Mouse (Mus musculus) heart, adult 11 months (tissue): ENCODE measurements around the gene Nectin4.

Experiments used
- DNase-seq: peaks from one replicate; pipeline ENCODE4 v3.0.0; 2022

Nectin4 gene

DNA sequence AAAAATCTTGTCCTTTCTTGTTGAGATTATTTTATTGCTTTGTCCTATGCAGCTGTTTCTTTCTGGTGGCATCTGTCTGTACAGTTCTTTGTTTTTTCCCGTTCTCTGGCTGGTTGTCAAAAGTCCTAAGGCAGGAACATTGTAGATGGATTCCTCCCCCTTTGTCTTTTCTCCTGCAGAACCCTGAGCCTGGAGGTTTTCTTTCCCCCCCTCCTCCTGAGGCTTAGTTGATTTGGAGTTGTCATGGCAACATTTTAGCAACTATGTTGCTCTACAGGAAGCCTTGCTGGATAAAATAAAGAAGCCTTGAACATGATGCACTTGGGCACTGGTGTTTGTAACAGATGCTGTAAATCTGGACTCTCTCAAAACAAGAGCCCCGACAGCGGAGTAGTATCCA, 42.5 kb downstream of the Nectin4 start:
- no peak for DNase-seq

DNA sequence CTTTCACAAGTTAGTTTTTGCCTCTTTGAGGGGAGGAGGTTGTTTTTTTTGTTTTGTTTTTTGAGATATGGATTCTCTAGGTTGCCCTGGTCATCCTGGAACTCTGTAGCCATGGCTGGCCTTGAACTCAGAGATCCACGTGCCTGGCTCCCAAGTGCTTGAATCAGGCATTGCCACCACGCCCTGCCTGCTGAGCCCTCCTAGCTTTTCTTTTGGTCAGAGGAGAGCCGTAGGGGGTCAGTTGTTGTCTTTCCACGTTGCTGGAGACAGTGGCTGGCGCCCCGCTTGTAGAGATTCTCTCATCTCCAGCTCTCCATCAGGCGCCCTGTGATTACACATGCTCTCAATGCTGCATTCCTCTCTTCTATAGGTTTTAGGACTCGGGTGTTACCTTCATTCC, 43.7 kb downstream of the Nectin4 start:
- no peak for DNase-seq

DNA sequence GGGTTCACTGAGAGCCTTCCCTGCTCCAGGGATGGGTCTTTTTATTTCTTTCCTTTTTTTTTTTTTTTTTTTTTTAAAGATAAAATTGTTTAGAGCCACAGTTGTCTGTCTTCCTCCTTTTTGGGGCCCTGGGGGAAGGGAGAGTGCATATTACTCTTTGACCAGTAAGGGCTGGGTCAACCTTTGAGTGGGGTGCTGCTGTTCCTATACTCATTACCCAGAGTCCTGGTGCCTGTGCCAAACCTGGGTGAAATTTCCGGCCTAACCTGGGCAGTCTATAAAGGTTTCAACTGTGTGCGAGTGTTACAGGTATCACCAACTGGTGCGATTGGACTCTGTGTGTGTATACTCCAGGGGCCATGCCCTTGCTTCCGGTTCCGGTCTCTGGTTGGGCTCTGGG, 48.8 kb downstream of the Nectin4 start, which contains the start of gene Tstd1:
Tstd1 (plus strand) TSS at position 213 of the 400 bp plus-strand sequence.
- DNase-seq = no peak

DNA sequence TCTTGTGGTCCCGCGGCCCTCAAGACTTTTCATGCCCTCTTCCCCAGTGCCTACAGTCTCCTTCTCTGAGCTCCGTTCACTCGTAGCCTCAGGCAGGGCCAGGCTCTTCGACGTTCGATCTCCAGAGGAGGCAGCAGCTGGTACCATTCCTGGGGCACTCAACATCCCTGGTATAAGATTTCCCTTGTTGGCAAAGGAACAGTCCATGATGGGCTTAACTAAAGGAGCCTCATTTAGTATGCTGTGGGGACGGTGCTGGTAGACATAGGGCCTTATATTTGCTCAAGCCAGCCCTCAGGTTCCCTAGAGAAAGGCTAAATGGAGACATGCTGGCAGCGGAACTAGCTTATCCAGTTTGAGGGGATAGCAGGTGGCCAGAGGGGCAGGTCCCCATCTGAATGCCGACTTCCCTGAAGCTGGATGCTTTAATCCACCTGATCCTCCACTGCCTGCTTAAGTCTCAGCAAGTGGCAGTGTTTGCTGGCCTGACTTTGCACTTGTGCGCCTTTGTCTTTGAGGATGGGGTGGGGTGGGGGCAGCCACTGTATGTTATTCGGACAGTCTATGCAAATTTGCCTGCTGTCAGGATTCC, 49.5 kb downstream of the Nectin4 start:
- no peak for DNase-seq

DNA sequence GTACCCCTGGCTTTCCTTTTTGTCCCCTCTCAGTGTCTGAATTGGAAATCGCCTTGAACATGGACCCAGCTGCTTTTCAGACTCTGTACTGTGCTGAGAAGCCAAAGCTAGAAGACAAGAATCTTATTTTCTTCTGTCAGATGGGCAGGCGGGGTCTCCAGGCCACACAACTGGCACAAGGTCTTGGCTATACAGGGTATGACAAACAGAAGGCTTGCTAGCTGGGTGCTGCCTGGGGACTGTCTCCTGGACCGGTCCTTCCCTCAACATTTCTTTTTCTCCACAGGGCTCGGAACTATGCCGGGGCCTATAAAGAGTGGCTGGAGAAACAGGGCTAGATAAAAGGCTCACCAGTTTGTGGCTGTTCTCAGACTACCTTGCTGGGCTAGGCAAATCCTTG, 50.0 kb downstream of the Nectin4 start:
- peak; percentile 76 for DNase-seq

DNA sequence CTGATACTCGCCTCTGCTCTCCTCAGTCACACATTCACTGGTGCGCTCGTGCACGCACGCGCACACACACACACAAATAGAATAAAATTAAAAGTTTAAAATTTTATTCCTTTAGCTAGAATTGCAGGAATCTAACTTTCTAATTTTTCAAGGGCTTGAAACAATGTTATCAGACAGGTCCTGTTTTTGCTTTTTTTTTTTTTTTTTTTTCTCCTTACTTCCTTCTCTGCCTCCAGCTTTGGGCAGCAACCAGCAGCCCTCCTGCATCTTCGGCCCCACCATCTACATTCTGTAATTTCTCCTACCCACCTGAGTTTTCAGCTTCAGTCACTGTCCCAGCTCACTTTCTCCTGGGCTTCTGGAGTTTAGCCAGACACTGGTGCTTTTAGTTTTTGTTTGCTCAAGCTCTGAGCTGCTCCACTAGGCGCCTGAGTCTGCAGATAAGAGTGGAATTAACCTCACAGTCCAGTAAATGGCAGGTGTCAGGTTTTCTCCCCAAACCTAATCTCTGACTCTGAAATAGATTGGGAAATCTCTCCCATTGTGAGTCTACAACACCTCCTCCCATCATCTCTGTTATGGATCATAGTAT, 52.7 kb downstream of the Nectin4 start:
- DNase-seq = no peak

DNA sequence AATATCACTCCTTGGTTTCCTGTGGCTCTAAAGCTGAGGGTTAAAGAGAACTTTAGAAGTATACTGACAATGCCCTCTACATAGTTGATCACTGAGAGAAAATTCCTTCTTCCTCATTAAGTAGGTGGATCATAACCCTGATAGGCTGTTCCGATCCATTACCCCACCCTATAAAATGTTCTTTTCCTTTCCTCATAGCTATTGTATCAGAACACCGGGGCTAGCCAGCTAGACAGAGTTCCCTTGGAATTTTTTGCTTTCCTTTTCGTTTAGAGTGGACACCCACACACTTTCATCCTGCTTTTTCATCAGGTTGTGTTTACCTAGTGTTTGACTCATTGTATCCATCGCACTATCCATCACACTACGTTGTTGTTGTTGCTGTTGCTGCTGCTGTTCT, 54.7 kb downstream of the Nectin4 start:
- DNase-seq = peak; percentile 46

DNA sequence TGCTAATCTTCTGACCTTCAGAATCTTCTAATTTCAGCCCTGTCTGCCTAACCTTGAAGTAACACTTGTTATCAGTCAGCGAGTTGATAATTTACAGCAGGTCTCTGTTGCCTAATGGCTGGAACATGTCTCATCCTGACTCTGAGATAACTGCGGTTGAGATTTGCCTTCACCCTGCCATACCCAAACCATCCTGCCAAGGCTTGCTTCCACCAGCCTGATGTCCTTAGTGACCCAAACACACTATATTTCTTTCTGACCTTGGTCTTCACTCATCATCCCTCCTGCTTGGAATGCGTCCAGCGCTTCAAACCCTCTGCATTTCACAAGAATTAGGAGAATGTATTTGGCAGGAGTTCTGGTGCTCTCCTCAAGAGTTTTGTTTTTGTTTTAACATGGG, 55.2 kb downstream of the Nectin4 start:
- DNase-seq = peak; percentile 90

DNA sequence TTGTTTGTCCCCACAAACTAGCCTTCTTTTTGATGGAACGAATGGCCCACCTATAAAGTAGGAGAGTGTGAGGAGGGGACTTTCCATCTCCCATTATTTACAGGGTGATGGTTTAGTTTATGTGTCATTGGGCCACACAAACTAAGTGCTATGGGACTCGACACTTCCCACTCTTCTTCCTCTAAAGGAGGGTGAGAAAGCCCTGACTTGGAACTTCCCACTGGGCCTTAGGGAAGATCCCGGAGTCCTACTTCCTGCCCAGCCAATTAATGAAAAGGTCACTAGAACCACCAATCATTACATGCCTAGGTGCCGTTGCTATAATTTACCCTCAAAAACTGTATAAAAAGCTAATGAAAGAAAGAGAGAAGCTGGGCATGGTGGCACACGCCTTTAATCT, 62.3 kb downstream of the Nectin4 start:
- peak; percentile 51 for DNase-seq

DNA sequence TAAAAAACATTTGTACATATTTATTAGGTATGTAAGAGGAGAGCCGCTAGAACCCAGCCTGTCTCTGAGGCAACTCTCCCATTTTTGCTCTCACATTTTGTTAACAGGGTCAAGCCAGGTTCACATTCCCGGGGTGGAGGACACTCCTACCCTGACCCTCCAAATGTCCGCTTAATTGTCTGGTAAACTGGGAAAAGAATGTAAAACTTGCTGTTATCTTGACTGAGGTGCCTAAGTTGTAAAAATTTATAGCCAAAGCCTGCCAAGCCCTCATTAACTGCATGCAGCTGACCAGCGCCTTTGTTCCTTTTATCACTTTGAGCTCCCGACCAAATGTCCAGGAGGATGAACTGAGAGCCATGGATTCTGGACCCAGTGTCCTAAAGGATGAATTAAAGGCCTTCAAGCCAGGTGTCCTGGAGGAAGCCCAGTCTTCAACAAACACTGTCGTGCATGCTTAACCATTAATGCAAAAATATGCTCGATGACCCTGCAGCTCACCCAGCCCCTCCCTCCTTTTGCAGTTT, 65.5 kb downstream of the Nectin4 start:
- peak; percentile 46 for DNase-seq

DNA sequence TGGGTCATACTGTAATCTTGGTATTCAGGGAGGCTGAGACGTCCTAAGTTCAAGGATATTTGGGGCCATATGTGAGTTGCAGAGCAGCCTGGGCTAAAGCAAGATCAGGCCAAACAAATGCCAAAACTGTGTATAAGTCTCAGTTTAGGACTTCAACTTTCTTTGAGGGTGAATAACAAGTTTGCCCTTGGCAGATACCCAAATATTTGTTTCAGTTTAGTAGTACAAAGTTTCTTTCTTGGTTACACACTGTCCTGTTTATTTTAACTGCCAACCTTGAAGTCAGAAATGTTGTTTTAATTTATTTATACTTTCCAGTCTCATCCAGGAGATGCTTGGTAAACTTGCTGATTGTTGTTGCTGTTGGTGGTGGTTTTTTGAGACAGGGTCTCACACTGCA, 66.1 kb downstream of the Nectin4 start:
- peak; percentile 73 for DNase-seq

DNA sequence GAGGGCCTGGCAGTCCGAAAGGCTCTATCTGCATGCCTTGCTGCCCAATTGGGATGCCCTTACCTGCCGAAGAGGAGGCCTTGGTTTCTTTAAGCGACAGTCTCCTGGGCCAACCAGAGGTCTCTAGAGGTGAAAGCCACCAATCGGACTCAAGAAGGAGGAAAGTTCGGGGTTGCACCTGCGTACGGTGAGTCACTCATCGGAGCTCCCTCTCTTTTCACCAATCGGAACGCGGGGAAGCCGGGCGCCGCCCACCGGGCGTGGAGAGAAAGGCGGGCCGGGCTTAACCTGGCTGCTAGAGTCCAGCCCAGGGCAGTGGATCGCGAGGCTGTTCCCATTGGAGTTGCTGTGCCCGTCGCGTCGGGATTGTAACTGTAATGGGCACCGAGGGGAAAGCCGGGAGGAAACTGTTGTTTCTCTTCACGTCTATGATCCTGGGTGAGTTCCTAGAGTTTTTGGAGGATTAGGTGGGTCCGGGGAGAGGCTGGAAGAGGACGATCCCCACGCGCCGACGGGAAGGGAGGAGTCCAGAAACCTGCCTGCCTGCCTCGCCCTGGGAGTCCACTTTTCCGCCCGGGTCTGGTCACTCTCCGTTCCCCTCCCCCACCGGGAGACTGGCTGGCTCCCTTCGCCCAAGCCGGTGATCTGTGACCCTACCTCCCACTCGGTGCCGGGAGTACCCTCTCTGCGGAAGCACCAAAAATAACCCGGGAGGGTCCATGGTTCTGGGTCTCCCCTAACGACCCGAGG, 67.5 kb downstream of the Nectin4 start, which contains the start of gene F11r:
F11r (plus strand) TSS at position 272 of the 750 bp plus-strand sequence.
- DNase-seq = peak; percentile 99
